In the genomic region with DNA sequence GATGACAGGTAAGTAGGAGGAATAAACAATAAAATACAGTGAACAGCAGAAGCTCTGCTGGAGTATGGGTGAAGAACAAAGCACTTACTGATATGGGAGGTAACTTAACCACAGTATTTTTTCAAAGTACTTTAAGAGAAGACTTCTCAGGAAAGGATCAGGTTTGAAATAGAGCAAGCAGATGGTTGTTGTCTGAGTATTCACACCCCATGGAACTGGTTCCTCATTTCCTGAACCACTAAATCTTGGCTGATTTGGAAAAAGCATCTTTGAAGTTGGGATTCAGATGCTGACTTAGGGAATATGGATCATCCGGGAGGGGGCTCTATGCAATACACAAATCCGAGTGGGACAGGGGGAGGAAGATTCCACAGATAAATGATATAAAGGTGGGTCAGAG, we compare ENCODE assay signal across 19 mouse cellular contexts.
DNase-seq lines count a peak whose midpoint lies in the region; ATAC-seq and TF ChIP-seq lines count a peak whose summit lies in the region.
"Had no signal": no experiment of that assay in that cellular context is flagged by ENCODE, and none has a peak within 500 bp of the region (broad histone marks: within the 10 kb centered on the region; RNA-seq: fewer than 3 reads in every experiment).

No protein-coding gene starts in this region.

- no peak overlapping the region for H3K4me3 ChIP-seq in kidney, postnatal 0 days (replicated peaks; ENCODE audit: low read depth, low read length)
- H3K4me3 ChIP-seq: embryonic facial prominence, embryonic 10.5 days; embryonic facial prominence, embryonic 12.5 days; forebrain, embryonic 13.5 days; forebrain, embryonic 15.5 days had no signal

- no peak overlapping the region for H3K27ac ChIP-seq in kidney, postnatal 0 days
- H3K27ac ChIP-seq: embryonic facial prominence, embryonic 10.5 days; embryonic facial prominence, embryonic 12.5 days; forebrain, embryonic 13.5 days; forebrain, embryonic 15.5 days had no signal

- H3K36me3 ChIP-seq in kidney, postnatal 0 days (ENCODE audit: insufficient read depth, low read length), result no peaks in the 10 kb centered on the region
- H3K36me3 ChIP-seq: embryonic facial prominence, embryonic 10.5 days; embryonic facial prominence, embryonic 12.5 days; forebrain, embryonic 15.5 days had no signal

- no peaks in the 10 kb centered on the region for H3K9me3 ChIP-seq in kidney, postnatal 0 days (replicated peaks; ENCODE audit: low read length)
- H3K9me3 ChIP-seq: embryonic facial prominence, embryonic 10.5 days; embryonic facial prominence, embryonic 12.5 days; forebrain, embryonic 13.5 days; forebrain, embryonic 15.5 days had no signal

- peak; percentile 29 for DNase-seq in kidney, postnatal 0 days (ENCODE audit: low spot score)
- no peak for DNase-seq in kidney, postnatal 10 days
- DNase-seq in right cerebral cortex, adult 18-20 months, result peak; percentile 14
- DNase-seq in right cerebral cortex, postnatal 14 days, result no peak
- peak; percentile 67 for DNase-seq in brain, adult 2 months (ENCODE audit: low read depth, low spot score)
- DNase-seq in telencephalon, adult 2 months (ENCODE audit: low read depth, low spot score), result peak; percentile 66
- DNase-seq in kidney, postnatal 4 days, result no peak
- DNase-seq: adrenal gland, adult 2 months; adrenal gland, postnatal 10 days; adrenal gland, postnatal 25 days; cerebellum, adult 11-12 months; cerebellum, adult 2 months; cerebellum, adult 9-10 months; cerebellum, postnatal 10 days; cerebellum, postnatal 25 days had no signal

- no peaks in the 10 kb centered on the region for H3K27me3 ChIP-seq in kidney, postnatal 0 days (ENCODE audit: insufficient read depth, low read length)
- H3K27me3 ChIP-seq: embryonic facial prominence, embryonic 12.5 days; forebrain, embryonic 13.5 days; forebrain, embryonic 15.5 days had no signal

- no peaks in the 10 kb centered on the region for H3K4me1 ChIP-seq in kidney, postnatal 0 days (replicated peaks; ENCODE audit: insufficient read depth, low read length)
- H3K4me1 ChIP-seq: embryonic facial prominence, embryonic 10.5 days; embryonic facial prominence, embryonic 12.5 days; forebrain, embryonic 13.5 days; forebrain, embryonic 15.5 days had no signal

- TF ChIP-seq CTCF in kidney, postnatal 0 days (IDR thresholded peaks at IDR 0.05; ENCODE audit: low read depth), result no peak

- H3K4me2 ChIP-seq in kidney, postnatal 0 days (ENCODE audit: low read length), result no peak overlapping the region
- H3K4me2 ChIP-seq: embryonic facial prominence, embryonic 12.5 days; forebrain, embryonic 13.5 days; forebrain, embryonic 15.5 days had no signal

- WGBS in kidney, postnatal 0 days, result 37% methylated on average over 2 of the region's 2 CpGs

- H3K9ac ChIP-seq in kidney, postnatal 0 days (ENCODE audit: low read depth, low read length), result no peak overlapping the region
- H3K9ac ChIP-seq: embryonic facial prominence, embryonic 12.5 days; forebrain, embryonic 13.5 days; forebrain, embryonic 15.5 days had no signal

- no peak for ATAC-seq in kidney, postnatal 0 days (replicated peaks; ENCODE audit: low FRiP score, low read depth)
- ATAC-seq: forebrain, embryonic 13.5 days; forebrain, embryonic 15.5 days had no signal

Comparison
In these comparisons a context has a peak if more than half of its experiments do, and no peak if none do; other contexts are left out.
1. DNase-seq: peak in kidney, postnatal 0 days (single experiment), right cerebral cortex, adult 18-20 months (single experiment), brain, adult 2 months (single experiment) and telencephalon, adult 2 months (single experiment); none in kidney, postnatal 10 days (single experiment), right cerebral cortex, postnatal 14 days (single experiment) and kidney, postnatal 4 days (0 of 2).